Mouse (Mus musculus) kidney, postnatal 14 days (tissue): ENCODE results near the gene Klk1b4.

ENCODE experiments used
- DNase-seq: peaks from one replicate; pipeline ENCODE4 v3.0.0; 2022; ENCODE audit warnings: mixed read lengths

The Klk1b4 gene

DNA sequence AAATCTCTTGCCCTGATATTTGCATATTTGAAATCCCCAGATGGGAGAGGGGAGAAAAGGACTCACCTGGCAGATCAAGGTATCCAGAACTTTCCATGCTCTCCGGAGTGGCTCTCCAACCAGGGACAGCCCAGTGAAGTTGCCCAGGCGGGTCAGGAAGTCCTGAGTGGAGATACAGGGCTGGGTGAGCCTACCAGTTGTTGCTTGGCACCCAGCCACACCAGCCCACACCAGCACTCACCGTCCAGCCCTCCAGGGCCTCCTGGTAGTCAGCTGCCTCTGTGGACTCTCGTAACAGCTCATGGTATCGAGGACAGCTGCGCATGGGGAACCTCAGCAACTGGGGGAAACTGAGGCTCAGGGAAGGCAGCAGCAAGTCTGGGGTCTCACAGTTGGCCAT lies 47.7 kb downstream of the Klk1b4 start:
- DNase-seq, result no peak

DNA sequence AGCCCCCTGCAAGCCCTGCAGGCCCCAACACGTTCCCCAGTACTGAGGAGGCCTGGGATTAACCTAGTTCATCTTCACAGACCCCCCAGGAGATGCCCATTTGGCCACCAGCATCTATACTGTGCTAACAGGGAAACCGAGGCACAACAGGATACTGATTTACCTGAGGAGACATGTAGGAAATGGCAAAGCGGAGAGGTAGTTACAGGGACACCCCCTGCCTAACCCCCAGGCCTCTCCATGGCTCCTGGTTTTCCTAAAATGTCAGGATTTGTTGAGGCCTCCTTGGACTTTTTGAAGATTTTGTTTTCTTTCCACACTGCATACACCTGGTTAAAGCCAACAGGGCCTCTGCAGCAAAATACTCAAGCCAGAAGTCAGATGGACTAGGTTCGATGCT lies 50.0 kb downstream of the Klk1b4 start, which contains the start of gene Acp4:
Acp4 (minus strand) TSS at position 101 of the 400 bp plus-strand sequence.
- no peak for DNase-seq

DNA sequence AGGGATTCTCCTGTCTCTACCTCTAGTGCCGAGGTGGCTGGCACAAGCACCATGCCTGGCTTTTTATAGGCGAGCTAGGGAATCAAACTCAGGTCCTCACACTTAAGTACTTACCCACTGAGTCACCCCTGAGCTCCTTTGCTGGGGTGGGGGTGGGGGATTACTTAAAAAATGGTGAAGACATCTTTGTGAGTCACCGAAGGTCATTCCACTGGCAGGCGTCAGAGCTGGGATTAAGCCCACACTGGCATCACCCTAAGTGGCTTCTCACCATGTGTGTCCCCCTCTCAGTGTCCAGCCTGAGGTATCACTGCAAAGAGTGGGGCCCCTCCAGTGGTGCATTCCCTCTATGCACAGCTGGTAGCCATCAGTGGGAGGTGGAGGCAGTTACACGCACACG lies 53.2 kb downstream of the Klk1b4 start:
- no peak for DNase-seq

DNA sequence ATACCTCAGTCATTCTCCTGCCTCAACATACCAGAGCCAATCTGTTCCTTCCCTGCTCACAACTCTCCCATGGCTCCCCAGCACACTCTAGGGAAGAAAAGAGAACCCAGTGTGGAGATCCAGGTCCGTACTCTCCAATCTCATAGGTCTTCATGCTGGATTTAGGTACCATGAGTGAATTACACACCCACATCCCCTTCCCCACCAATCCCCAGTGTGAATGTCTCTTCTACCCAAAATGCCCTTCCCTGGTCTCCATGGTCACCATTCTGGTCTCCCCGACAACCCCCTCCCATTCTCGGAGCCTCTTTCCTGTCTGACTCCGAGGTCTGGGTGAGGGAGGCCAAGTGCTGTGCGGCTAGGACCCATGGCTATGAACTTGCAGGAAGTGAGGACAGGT lies 53.9 kb downstream of the Klk1b4 start, which contains the start of gene Gm15517:
Gm15517 (plus strand) TSS at position 301 of the 400 bp plus-strand sequence.
- no peak for DNase-seq
